Mouse (Mus musculus) liver, adult 2 months (tissue): ENCODE results near the gene Gphb5.

Experiments
- CTCF ChIP-seq: fragments of 200-500 bp; IDR thresholded peaks from 2 replicates; pipeline ENCODE4 v1.5.1; 2011; ENCODE audit warnings: low read depth, low read length, control low read depth
- POLR2A ChIP-seq: fragments of 200-500 bp; IDR thresholded peaks from 2 replicates; pipeline ENCODE4 v1.6.1; 2011; ENCODE audit warnings: low read length, control low read depth; ENCODE audit not compliant: insufficient read depth; ENCODE audit errors: extremely low read depth

DNA sequence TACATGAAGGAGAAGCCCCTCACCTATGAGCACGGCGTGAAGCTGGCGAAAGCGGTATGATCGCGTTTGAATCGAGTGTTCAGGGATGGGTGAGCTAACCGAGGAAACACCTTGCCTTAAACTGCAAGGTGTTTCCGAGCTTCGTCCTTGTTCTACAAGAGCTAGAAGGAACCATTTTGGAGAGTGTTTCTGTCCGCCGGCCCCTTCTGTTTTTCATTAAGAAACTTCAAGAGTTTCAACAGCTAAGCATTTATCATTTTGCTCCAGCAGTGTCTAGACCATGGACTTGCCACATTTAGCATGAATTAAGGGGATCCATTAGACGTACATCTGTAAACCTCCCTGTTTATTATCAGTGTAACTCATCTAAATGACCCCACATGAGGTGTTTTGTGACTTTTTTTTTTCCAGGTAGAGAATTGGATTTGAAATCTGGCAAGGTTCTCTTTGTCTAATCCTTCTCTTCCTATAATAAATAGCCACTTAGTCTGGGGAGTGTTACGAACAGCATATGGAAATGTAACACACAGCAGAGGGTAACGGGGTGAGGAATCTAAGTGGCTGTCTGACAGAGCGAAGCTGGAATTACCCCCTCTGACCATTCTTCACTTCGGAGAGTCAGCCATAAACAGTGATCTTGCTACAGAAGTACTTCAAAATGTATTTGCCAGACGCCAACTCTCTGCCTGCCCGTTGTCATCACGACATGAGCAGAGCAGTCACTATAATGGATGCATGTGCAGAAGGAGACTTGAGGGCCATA, 22.4 kb downstream of the Gphb5 start:
- TF ChIP-seq POLR2A (no peak), CTCF (no peak)
